Mouse (Mus musculus) retina, adult 2 months (tissue): Measurements from ENCODE around the gene Itpk1.

ENCODE experiments used
- DNase-seq: peaks from one replicate; pipeline ENCODE4 v3.0.0-alpha.2; 2012; ENCODE audit warnings: low read depth, low spot score

Gene Itpk1

GRCm38 (mm10) chr12:102713153-102713865 lies 8.6 kb upstream of the Itpk1 start:
- DNase-seq = no peak

GRCm38 (mm10) chr12:102710851-102711375 lies 6.2 kb upstream of the Itpk1 start:
- DNase-seq = no peak

- no peak for DNase-seq
These were observed 5.2 kb upstream of the Itpk1 start for GRCm38 (mm10) chr12:102709896-102710295.

- DNase-seq = no peak
These were observed 3.5 kb upstream of the Itpk1 start for GRCm38 (mm10) chr12:102708220-102708619.

GRCm38 (mm10) chr12:102706833-102707463 lies 2.2 kb upstream of the Itpk1 start:
- no peak for DNase-seq

- no peak for DNase-seq
These were observed 1.3 kb upstream of the Itpk1 start for GRCm38 (mm10) chr12:102705906-102706640.

- peak; percentile 71 for DNase-seq
These were observed 614 bp upstream of the Itpk1 start for GRCm38 (mm10) chr12:102705216-102705871.

- no peak for DNase-seq
These were observed 765 bp downstream of the Itpk1 start for GRCm38 (mm10) chr12:102703921-102704408.

- no peak for DNase-seq
These were observed 1.3 kb downstream of the Itpk1 start for GRCm38 (mm10) chr12:102703441-102703840.

GRCm38 (mm10) chr12:102703111-102703412 lies 1.7 kb downstream of the Itpk1 start:
- no peak for DNase-seq

GRCm38 (mm10) chr12:102702356-102703110 lies 2.2 kb downstream of the Itpk1 start:
- peak; percentile 68 for DNase-seq

GRCm38 (mm10) chr12:102701691-102702207 lies 3.0 kb downstream of the Itpk1 start:
- no peak for DNase-seq

GRCm38 (mm10) chr12:102700453-102700852 lies 4.3 kb downstream of the Itpk1 start:
- no peak for DNase-seq

GRCm38 (mm10) chr12:102699156-102699555 lies 5.6 kb downstream of the Itpk1 start:
- DNase-seq = no peak

- no peak for DNase-seq
These were observed 6.5 kb downstream of the Itpk1 start for GRCm38 (mm10) chr12:102698089-102698684.

- no peak for DNase-seq
These were observed 7.3 kb downstream of the Itpk1 start for GRCm38 (mm10) chr12:102697381-102697780.

- no peak for DNase-seq
These were observed 7.9 kb downstream of the Itpk1 start for GRCm38 (mm10) chr12:102696635-102697354.

GRCm38 (mm10) chr12:102695369-102696239 lies 9.1 kb downstream of the Itpk1 start:
- no peak for DNase-seq

- no peak for DNase-seq
These were observed 13.0 kb downstream of the Itpk1 start for GRCm38 (mm10) chr12:102691761-102692160.
